Mouse (Mus musculus) cerebellum, adult 2 months (tissue): ENCODE data around the gene Kifc3.

Source experiments
- CTCF ChIP-seq: fragments of 200-500 bp; IDR thresholded peaks from 2 replicates; pipeline ENCODE4 v1.5.1; 2011; ENCODE audit warnings: low read depth, mild to moderate bottlenecking, control low read depth, low read length, moderate library complexity, borderline replicate concordance; ENCODE audit not compliant: insufficient read depth
- POLR2A ChIP-seq: fragments of 200-500 bp; IDR thresholded peaks from 2 replicates; pipeline ENCODE4 v1.6.1; 2011; ENCODE audit warnings: low read length, control low read depth, borderline replicate concordance; ENCODE audit not compliant: insufficient read depth

GRCm38 (mm10) chr8:95195728-95196127, 6.9 kb downstream of the Kifc3 start:
- TF ChIP-seq CTCF (no peak), POLR2A (no peak)
